ENCODE assay signal across 26 mouse cellular contexts in genomic region chr3:107524547-107524946, GRCm38 (mm10). TPM values are rescaled to one million over a fixed set of nuclear protein-coding genes. Genes with fewer than 3 reads are reported as not detected.
"Had no signal": no experiment of that assay in that cellular context is flagged by ENCODE, and none has a peak within 500 bp of the region (broad histone marks: within the 10 kb centered on the region; RNA-seq: fewer than 3 reads in every experiment).

No protein-coding gene starts in this region.

- H3K4me3 ChIP-seq: layer of hippocampus, adult 2 months; limb, embryonic 12.5 days; limb, embryonic 15.5 days; liver, embryonic 15.5 days; lung, embryonic 15.5 days; stomach, embryonic 15.5 days had no signal

- H3K9me3 ChIP-seq: limb, embryonic 12.5 days; limb, embryonic 15.5 days; liver, embryonic 15.5 days; lung, embryonic 15.5 days; stomach, embryonic 15.5 days had no signal

- ATAC-seq: intestine, postnatal 0 days had no signal

- H3K36me3 ChIP-seq: limb, embryonic 12.5 days; limb, embryonic 15.5 days; liver, embryonic 15.5 days; lung, embryonic 15.5 days; stomach, embryonic 15.5 days had no signal

- H3K4me1 ChIP-seq: liver, embryonic 15.5 days; lung, embryonic 15.5 days; stomach, embryonic 15.5 days had no signal

- H3K27ac ChIP-seq: kidney, postnatal 0 days; layer of hippocampus, adult 2 months; limb, embryonic 12.5 days; limb, embryonic 15.5 days; liver, embryonic 15.5 days; lung, embryonic 15.5 days; stomach, embryonic 15.5 days had no signal

- DNase-seq: kidney, adult 2 months; kidney, postnatal 25 days; layer of hippocampus, adult 9-11 months; left cerebral cortex, postnatal 4 days; lung, adult 18-20 months; lung, postnatal 10 days; lung, postnatal 36 days; midbrain, embryonic 14.5 days; right cerebral cortex, postnatal 25 days; spleen, adult 18-20 months; thymus, postnatal 25 days had no signal

- H3K4me2 ChIP-seq: limb, embryonic 12.5 days; limb, embryonic 15.5 days; liver, embryonic 11.5 days; liver, embryonic 15.5 days; lung, embryonic 15.5 days; stomach, embryonic 15.5 days had no signal

- H3K9ac ChIP-seq: limb, embryonic 12.5 days; limb, embryonic 15.5 days; liver, embryonic 15.5 days; lung, embryonic 15.5 days; stomach, embryonic 15.5 days had no signal

RNA-seq across cellular contexts. Expression of gene Ubl4b, which starts 30.3 kb away (rescaled TPM):
- total RNA-seq: layer of hippocampus, adult 2 months; midbrain, postnatal 0 days had no signal
- polyA plus RNA-seq: intestine, postnatal 0 days; kidney, embryonic 14.5 days; kidney, postnatal 0 days; large intestine, adult 2 months; limb, embryonic 15.5 days; liver, embryonic 11.5 days; liver, embryonic 15.5 days; lung, embryonic 15.5 days; midbrain, embryonic 14.5 days; midbrain, postnatal 0 days; neural tube, embryonic 11.5 days; neural tube, embryonic 14.5 days; stomach, embryonic 15.5 days; thymus, postnatal 0 days had no signal
